Mouse (Mus musculus) adrenal gland (tissue): ENCODE measurements around the gene Gtf2a1l.

Experiments
- intact Hi-C: fragments of 180-260 bp; cut with DNase I; formaldehyde crosslinking; loops from one replicate; pipeline ENCODE4 v1.15.1; 2025
- long read RNA-seq, 2 experiments: library from polyadenylated mRNA; unstranded; transcript quantifications; one replicate each; pipeline ENCODE4 v2.0.0; 2020; ENCODE audit warnings: borderline replicate concordance in 1 of 2; ENCODE audit not compliant: insufficient replicate concordance in 1 of 2

Gtf2a1l gene
- long read RNA-seq, experiment 1: 0 reads
- long read RNA-seq, experiment 2: 0 reads

DNA sequence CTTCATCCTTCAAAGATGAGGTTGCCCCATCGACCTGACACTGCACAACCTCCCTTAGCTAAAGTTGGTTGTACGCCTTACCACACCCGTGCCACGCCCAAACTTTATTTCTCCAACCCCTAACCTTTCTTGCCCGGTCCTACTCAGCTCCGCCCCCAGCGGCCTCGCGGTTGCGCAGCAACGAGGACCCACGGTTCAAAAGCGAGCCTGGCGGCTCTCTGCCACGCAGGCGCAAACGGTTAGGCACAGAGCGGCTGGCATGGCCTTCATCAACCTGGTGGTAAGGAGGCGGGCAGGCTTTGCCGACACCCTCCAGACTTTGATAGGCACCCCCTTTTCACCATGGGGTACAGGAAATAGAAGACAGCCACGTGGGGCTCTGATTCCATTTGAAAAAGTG, at the start of gene Gtf2a1l:
Gtf2a1l (plus strand) TSS at position 209 of the 400 bp plus-strand sequence.
- intact Hi-C loops: no loop called here

DNA sequence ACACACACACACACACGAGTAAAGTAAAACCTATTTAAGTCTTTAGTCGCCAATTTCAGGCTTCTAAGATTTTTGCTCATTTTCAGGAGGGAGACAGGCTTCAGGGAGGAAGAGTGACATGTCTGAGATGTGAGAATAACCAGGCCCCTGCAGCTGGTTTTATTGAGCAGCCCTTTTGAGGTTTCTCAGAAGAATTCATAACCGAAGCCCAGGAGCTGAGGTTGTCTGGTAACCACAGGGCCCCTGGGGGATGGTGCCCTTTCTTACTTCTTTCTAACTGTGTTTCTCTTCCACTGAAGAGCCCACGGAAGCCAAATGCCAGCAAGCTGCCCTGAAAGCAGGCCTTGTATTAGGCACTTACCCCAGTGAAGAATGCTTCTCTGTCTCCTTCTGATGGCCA, 47.5 kb upstream of the Gtf2a1l start:
- intact Hi-C loops: no loop called here

DNA sequence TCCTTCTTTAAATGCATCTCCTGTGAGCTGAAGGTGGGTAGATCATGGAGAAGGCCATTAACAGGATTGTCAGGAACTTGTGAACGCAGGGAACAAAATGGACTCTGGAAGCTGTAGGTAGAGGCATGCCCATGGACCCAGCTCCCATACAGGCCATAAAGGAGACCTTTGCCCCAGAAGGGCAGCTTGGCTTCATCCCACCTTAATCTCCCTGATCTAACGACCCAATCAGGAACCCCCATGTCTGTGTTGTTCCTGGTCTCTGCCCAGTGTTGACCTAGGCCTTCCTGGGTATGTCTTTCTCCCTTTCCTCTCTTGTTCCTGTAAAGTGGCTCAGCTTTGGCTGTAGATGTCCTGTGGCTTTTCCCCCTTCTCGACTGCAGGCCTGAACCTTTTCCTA, 47.1 kb upstream of the Gtf2a1l start:
- intact Hi-C loops: no loop called here

DNA sequence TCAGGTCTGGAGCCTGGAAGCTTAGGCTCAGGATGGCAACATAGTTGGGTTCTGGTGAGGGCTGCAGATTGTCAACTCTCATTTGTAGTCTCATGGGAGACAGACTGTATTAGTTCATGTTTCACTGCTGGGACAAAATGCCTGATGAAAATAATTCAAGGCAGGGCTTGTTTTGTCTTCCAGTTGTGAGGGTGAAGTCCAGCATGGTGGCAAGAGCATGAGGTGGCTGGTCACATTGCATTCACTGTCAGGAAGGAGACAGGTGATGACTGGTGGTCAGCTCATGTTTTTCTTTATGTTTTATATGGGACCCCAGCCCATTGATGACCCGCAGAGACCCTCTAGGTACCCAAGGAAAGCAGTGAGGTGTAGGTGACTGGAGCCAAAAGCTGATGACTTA, 45.7 kb upstream of the Gtf2a1l start:
- intact Hi-C loops: no loop called here

DNA sequence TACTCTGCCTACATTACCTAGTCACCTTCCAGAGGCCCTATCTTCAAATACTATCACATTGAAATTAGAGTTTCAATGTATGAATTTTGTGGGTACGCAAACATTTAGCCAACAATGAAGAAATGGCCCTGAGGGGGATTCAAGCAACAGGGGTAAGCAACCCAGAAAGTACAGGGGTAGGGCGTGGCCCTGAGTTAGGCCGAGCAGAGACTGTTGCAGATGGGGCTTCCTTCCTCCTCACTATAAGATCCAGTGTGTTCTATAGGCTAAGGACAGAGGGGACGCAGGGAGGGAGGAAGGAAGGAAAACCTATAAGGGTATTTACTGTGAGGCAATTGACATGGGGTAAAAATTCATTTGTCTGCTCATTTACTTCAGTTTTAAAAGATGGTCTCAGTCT, 44.1 kb upstream of the Gtf2a1l start:
- intact Hi-C loops: no loop called here

DNA sequence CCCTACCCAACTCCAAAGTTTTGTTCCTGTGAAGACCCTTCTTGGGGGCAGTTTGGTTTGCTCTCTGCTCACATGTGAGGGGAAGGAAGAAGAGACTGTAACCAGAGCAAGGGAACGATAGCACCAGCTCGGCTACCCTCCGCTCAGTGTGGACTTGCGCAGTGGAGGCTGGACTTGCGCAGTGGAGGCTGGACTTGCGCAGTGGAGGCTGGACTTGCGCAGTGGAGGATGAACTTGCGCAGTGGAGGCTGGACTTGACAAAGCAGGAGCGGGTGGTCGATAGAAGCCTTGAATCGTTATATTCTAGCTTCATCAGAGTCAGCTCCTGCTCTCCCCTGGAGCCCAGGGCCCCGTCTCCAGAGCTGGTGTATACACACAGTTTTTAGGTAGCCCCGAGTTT, 43.1 kb upstream of the Gtf2a1l start:
- intact Hi-C loops: no loop called here

DNA sequence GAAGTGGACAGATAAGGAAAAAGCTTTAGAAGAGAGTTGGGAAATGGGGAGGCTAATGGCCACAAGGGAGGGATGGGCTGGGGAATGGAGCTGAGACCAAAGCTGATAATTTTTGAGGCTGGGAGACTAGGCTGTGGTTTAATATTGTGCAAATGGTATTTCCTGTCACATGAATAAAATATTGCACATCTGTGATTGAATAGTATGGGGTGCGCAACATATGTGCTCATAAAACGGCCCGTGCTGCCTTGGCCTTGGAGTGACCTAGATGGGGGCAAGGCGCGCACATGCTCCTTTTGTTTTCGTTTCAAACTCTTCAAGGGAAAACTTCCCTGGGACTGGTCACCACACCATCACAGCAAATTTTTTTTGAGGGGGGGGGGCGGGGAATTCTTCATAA, 42.5 kb upstream of the Gtf2a1l start:
- intact Hi-C loops: no loop called here

DNA sequence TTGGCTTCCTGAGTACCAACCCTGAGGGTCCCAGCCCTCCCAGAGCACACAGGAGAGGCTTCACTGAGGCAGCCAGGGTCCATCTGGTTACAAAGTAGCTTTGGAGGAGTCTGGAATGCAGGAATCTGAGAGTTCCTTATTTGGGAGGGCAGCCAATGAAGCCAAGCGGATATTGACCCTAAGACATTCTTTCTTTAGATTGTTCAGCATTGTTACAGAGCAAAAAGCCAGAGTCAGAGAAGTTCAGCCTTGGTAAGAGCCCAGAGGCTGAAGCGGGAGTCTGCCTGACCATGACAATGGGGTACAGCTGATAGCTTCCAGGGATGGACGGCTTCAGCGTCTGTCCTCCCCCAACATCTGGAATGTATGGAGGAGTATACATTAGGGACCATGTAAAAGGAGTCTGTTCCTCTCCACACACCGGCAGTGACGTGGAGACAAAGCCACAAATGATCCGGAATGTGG, 42.1 kb upstream of the Gtf2a1l start:
- intact Hi-C loops: no loop called here

DNA sequence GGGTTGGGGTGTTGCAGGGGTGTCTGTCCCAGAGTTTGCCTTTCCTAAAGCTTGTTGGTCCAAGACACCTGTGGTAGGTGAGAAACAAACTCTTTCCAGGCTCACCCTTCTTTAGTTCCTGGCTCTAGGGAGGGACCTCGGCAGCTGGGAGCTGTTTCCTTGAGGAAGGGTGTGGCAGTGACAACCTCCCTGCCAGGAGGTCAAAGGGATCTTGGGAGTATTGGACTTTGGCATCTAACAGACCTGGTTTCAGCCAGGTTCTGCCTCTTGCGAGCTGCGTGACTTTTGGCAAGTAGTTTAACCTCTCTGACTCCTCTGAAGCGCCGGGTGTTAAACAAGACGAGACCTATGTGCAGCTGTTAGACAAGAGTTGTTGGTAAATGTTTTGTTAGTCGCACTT, 41.3 kb upstream of the Gtf2a1l start:
- intact Hi-C loops: no loop called here

DNA sequence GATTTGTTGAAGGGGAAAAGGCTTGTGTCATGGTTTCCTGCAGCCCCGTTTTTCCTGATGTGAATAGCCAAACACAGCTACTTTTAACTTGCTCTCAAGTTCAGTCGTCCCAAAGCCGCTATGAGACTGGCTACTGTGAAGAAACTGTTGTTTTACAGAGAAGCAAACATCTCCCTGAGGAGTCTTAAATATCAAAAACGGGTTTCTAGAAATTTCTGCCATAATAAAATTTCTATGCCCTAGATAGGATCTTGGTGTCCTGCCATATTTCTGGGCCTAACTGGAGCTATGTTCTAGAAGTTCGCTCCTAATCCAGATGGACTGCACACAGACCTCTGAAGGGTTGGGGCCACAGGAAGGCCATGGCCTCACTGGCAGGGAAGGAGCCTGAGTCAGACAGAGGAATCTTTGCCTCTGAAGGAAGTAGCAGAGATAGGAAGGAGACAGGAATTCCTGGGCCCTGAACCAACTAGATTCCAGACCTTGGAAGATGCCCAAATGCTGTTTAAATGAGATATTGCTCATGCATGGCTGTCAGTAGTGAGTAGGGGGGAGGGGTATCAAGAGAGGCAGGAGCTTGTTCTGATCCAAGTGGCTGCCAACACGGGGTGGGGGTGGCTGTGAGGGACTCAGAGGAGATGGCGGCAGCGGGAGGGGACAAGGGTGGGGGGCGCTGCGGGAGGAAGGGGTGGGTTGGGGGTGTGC, 39.6 kb upstream of the Gtf2a1l start:
- intact Hi-C loops: no loop called here

DNA sequence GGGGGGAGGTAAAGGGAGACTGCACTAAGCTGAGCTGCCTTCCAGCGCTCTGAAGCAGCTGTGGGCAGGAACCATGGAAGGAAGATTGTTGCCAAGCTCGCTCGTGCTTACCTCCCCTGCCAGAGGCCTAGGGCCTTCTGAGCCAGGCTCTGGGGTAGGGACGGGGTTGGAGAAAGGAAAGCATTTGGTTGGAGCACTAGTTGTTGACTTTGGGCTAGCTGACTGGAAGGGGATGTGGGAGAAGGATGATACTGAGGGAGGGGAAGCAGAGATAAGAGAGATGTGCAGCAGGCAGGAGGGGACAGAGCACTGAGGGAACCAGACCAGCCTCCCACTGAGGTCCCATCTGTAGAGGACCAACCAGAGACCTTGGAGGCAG, 39.1 kb upstream of the Gtf2a1l start:
- intact Hi-C loops: no loop called here

DNA sequence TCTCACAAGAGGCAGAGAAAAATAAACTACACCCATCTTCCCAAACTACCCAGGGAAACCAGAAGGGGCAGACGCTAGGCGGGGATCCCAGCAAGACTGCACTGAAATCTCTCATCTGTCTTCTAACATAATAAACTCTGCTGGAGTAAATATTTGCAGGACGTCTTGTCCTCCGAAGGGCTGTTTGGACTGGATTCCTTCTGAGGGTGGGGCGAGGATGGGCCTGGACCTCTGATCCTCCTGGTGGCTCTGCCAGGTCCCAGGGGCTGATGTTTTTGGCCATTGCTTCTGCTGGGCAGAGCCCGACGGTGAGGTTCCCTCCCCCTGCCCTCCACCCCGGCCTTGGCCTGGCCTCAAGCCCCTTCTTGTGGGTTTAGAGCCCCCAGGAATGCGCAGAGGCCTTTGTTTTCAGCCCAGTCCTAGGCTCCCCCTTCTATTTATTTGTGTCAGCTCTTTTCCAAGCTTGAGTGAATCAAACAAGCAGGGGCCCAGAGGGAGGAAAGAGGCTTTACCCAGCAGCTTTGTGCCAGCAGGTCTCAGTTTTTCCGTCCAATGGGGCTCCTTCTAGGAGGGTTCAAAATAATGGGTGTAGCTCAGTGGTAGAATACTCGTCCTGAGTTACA, 38.4 kb upstream of the Gtf2a1l start:
- intact Hi-C loops: loop anchor here (10.0 kb wide), 1 partner anchor 375 kb away; no protein-coding TSS in a partner anchor

DNA sequence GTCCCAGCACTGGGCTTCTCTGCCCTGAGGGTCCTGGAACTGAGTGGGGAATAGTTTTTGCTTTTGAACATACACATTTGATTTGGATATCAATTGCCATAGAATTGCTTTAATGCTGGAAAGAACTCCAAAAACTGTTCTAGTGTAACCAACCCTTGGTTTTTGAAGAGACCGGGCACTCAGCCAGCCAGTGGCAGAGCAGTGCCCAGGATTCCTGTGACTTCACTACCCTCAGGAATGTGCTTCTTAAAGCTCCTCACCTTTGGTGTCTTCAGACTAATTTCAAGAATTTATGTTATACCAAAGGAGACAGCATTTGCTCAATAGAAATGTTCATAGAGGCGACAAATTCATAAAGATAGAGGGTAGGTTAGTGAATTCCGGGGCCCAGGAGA, 37.9 kb upstream of the Gtf2a1l start:
- intact Hi-C loops: loop anchor here (10.0 kb wide), 1 partner anchor 376 kb away; no protein-coding TSS in a partner anchor

DNA sequence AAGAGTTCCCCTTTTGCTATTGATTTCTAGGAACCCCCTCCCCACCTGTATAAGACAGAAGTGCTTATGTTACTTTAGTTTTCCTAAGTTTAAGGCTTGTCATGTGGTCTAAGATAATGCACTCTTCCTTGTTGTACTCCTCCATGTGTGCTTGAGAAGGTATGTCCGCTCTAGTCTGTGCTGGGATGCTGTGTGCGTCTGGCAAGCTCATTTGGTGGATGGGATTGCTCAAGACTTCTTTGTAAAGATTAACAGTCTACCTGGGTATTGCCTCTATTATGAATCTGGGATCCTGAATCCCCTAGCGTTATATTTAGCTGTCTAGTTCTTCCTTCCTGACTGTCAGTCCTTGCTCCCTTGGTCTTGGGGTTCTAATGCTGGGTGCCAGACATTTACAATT, 35.8 kb upstream of the Gtf2a1l start:
- intact Hi-C loops: loop anchor here (10.0 kb wide), 1 partner anchor 378 kb away; no protein-coding TSS in a partner anchor

DNA sequence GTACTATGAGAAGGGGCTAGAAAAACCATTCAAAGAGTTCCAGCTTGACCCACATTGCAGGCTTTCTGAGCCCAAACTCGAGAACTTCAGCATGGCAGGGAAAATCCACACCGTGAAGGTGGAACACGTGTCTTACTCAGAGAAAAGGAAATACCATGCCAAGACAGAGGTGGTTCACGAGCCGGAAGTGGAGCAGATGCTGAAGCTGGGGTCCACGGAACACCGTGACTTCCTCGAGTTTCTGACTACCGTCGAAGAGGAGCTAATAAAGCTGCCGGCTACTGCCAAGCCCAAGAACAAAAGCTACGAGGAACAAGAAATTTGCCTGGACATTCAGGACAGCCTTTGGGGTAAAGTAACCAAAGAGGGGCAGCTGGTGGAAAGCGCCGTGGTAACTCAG, 32.4 kb upstream of the Gtf2a1l start:
- intact Hi-C loops: loop anchor here (10.0 kb wide), 1 partner anchor 381 kb away; no protein-coding TSS in a partner anchor

DNA sequence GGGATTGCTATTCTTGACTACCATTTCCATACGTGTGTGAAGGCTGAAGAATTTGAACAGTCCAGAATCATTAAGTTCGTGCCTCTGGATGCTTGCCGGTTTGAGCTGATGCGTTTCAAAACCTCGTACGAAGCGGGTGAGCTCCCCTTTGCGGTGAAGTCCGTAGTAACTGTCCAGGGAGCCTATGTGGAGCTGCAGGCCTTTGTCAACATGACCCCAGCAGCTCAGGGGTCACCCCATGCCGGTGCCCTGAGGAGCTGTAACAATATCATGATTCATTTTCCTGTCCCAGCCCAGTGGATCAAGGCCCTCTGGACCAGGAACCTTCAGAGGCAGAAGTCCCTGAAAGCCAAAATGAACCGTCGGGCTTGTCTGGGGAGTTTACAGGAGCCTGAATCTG, 31.9 kb upstream of the Gtf2a1l start:
- intact Hi-C loops: loop anchor here (10.0 kb wide), 1 partner anchor 382 kb away; no protein-coding TSS in a partner anchor

DNA sequence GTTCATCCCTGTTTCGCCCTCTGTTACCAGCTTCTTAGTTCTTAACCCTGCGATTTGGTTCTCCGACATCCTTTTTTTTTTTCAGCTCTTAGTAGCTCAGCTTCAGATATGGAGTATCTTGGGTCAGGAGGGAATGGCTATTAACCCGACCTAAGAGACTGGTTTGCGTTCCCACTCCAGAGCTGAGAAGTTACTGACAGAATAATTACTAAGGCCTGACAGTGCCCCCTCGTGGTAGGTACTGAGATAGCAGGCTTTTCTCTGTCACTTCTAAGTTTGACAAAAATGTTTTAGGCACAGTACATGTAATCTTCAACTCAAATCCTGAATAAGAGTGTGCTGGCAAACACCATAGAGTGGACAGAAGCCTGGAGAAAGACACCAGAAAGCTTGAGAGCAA, 27.4 kb upstream of the Gtf2a1l start:
- intact Hi-C loops: loop anchor here (5.0 kb wide), 3 partner anchors 44 to 114 kb away; partner anchors contain the start of gene Ston1

DNA sequence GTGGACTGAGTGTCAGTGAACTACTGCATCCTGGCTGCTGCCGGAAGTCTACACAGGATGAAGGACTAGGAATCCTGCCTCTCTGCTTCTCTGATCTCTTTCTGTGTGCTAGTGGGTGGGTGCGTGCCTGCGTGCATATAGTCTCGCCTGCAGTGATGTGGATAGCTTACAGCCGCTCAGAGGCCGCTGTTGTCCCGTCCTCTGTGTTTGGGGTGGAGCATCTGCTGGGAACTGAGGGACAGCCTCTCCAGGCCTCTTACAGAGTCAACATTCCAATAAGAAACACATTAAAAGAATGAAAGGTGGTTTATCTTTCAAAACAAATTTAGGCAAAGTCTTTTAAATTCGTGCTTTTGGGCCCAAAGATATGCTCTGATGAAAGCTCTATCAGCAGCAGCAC, 26.6 kb upstream of the Gtf2a1l start:
- intact Hi-C loops: loop anchor here (5.0 kb wide), 3 partner anchors 45 to 115 kb away; partner anchors contain the start of gene Ston1

DNA sequence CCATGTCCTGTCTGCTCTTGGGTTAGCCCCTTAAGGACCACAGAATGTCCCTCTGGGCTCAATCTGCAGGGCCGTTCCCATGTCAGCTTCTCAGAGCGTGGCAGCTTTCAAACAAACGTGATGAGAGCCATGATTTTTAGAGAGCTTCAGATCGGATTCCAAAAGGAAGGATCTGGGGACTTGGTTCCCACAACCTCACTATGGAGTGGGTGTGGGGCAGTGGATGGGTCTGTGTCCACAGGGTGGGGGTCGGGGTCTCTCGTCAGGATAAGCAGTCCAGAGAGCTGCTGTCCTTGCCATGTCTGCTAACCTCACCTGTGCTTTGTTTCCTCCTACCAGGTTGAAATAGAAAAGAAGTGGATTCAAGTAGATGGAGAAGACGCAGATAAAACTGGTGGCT, 23.6 kb upstream of the Gtf2a1l start:
- intact Hi-C loops: loop anchor here (5.0 kb wide), 3 partner anchors 48 to 118 kb away; partner anchors contain the start of gene Ston1

DNA sequence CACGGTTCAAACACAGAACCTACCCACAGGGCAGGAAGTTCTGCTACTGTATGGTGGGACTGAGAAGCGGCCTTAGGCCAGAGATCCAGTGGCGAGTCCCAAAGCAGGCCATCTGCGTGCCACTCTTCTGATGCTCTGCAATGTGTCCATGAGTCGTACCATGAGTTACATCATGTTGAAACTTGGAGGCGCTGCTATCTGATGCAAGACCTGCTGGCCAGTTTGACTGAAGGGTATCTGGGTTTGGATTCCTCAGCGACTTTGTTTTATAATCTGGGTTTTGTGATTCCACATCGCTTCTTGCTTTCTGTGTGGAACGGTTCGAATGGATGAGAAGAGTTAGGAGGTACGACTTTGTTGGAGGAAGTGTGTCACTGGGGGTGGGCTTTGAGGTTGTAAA, 23.2 kb upstream of the Gtf2a1l start:
- intact Hi-C loops: no loop called here

DNA sequence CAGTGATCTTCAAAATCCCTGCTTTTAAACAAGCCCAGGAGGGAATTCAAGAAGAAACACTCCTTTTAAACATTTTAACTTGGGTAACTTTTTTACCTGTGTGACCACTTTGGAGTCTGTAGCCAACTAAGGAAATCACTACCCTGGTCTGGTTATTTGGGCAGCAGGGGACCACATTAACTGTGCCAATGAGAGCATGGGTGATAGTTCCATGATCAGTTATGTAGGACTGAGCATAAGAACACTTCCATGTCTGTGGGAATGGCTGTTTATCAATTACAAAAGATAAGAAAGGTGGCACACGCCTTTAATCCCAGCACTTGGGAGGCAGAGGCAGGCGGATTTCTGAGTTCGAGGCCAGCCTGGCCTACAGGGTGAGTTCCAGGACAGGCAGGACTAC, 21.3 kb upstream of the Gtf2a1l start:
- intact Hi-C loops: no loop called here

DNA sequence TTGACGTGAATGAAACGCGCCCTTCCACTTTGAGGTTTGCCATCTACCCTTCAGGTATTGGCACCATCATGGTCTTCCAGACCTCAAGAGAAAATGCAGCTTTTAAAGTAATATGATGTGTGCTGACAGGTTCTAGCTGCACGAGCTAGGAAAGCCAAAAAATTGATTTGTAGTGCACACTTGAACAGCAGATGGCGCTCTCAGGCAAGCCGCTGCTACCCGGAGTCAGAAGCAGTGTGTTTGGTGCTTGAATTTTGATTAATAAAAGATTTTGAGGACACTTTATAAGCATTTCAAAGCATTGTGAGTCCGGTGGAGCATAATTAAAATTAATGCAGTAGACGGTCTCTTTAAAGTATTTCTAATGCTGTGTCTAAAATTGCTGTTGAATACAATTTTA, 16.4 kb upstream of the Gtf2a1l start:
- intact Hi-C loops: loop anchor here (2.0 to 10.0 kb wide), 2 partner anchors 99 to 1853 kb away; no protein-coding TSS in a partner anchor
